Mouse (Mus musculus) liver, adult 2 months (tissue): ENCODE results near the gene Vmn1r183.

Experiments
- CTCF ChIP-seq: fragments of 200-500 bp; IDR thresholded peaks from 2 replicates; pipeline ENCODE4 v1.5.1; 2011; ENCODE audit warnings: low read depth, low read length, control low read depth
- POLR2A ChIP-seq: fragments of 200-500 bp; IDR thresholded peaks from 2 replicates; pipeline ENCODE4 v1.6.1; 2011; ENCODE audit warnings: low read length, control low read depth; ENCODE audit not compliant: insufficient read depth; ENCODE audit errors: extremely low read depth

- TF ChIP-seq CTCF (no peak), POLR2A (no peak)
These were observed 59.3 kb downstream of the Vmn1r183 start, which contains the start of gene Zfp112 for GRCm38 (mm10) chr7:24112156-24112856.
